Mouse (Mus musculus): ENCODE data around the gene Ldlrad3.

Gene Ldlrad3

DNA sequence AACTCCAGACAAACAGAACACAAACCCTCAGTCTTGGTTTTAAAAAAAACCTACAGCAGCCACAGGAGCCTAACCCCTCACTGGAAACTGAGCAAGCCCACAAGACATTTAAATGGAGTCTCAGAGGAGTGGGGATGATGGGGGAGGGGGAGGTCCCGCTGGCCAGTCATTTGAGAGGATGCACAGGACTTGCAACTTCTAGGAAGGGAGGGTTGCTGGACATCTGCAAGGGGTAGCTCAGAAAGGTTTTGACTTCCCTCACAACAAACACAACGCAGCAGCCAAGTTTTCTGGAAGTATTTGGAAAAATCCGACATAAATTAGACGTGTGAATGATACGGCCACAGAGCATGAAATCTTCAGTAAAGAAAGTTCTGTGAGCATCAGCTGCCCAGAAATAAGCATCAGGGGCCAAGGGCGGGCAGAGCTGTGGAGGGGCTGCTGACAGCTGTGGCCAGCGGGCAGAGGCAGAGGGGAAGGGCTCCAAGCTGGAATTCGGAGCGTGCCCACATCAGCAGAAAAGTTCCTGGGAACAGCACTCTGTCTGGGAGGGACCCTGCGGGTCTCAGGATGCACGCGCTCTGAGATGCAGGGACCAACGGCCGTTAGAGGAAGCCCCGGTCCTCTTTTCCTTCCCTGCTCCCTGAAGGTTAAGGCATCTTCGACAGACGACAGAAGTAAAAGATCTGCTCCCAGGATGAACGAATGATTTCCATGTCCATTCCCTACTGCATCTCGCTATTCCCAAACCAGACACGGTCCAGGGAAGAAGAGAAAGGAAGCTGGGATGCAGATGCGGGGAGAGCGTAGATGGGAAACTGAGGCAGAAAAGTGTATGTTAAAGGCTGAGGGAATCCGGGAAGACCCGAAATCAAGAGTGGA, 875 bp downstream of the Ldlrad3 start:
- no peak for DNase-seq (ENCODE audit: low spot score)

DNA sequence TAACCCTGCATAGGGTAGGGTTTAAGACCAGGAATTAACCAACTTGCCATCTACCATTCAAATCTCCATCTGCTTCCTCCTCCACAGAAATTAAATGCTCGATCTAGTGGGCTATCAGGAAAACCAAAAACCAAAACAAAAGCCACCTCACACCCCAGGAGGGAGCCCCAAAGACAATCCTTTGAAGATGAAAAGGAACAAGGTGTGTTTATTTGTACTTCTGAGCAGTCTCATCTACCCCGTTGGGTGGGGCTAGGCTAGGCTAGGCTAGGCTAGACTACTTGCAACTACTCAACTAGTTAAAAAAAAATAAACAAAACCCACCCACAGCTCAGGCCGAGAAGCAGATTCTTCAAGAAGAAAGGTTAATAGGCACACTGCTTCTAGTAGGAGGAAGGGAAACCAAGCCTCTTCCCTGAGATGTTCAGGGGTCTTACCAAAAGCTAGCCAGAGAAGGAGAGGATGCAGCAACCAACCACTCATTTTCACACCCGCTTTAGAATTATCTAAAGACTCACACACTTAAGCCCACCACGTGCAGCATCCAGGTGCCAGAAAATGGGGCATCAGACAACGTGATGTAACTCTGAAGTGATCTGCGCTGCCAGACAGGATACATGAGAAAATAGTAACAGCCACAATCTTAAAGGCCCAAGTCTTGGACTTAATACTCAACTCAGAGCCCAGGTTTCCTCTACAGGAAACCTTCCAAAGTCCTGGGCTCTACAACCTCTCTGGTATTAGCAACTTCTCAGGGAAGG, 2.3 kb downstream of the Ldlrad3 start:
- DNase-seq (ENCODE audit: low spot score) = no peak

DNA sequence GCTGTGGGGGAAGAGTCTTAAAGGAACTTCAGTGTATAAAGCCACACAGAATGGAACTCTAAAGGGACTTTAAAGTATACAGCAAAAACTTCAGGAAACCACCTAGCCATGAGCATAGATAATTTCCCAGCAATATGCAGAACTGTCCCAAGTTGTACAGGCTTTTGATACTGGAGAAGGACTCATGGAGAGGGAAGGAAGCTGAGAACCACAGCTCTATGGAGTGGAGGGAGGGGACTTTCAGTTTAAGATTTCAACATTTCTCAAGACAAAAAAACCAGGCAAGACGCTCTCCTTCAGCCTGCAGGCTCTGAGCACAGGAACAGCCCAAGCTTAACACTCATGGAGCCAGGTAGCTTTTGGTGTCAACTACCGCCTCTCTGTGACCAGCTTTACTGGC, 4.7 kb downstream of the Ldlrad3 start:
- DNase-seq (ENCODE audit: low spot score) = no peak

DNA sequence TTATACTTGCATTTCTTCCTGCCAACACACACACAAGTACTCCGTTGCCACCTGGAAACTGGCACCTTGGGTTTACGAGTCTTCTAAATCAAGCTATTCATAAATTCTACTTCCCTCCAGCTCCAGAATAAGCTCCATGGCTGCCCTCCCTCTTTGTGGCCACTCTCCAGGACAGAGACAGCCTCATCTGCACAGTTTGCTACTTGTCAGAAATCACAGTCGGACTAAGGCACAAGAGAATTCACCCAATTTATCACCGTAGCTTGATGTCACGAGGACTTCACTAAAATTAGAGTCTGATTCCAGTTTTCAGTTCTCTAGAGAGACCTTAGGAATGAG, 9.8 kb downstream of the Ldlrad3 start:
- no peak for DNase-seq (ENCODE audit: low spot score)

DNA sequence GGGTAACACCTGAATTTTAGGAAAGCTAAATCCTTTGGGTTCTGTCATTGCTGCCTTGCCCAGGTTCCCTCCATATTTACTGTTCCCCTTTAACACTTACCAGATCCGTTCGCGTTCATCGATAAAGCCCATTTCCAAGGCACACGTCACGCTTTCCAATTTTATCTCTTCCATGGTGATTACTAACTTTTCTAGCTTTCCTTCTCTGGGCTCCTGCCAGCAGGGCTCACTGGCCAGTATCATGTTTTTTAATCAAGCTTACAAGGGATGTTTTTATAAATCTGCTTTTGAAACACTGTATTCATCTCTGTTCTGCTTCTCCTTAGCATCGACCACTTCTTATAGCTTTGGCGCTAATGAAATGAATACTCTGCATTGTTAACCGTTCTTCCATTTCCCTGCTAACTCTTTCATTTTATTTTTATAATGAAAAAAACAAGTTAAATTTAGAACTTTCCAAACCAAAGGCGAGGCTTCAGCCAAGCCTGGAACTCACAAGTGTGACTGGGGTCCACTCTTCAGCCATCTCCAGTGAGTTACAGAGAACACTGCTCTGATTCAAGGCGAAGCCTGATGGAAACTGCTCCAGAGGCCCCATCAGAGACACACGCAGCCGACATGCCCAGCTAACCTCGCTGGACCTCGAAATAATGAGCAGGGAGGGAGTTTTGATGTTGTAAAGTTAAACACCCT, 10.3 kb downstream of the Ldlrad3 start:
- no peak for DNase-seq (ENCODE audit: low spot score)

DNA sequence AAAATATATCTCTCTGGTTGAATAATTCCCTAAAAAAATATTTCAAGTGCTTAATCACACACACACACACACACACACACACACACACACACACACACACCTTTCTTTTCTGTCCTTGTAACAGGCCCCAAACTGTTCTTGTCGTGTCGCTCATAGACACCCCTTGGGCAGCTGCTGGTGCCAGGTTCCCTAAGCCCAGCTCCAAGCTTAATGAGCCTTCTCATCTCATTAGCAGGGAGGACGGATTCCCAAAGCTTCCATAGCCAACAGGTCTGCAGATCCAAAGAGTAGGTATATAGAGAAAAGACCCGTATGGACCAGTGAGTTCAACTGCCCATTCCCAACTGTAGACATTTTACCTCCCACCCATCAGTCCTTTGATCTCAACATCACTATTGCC, 13.7 kb downstream of the Ldlrad3 start:
- DNase-seq (ENCODE audit: low spot score) = no peak

DNA sequence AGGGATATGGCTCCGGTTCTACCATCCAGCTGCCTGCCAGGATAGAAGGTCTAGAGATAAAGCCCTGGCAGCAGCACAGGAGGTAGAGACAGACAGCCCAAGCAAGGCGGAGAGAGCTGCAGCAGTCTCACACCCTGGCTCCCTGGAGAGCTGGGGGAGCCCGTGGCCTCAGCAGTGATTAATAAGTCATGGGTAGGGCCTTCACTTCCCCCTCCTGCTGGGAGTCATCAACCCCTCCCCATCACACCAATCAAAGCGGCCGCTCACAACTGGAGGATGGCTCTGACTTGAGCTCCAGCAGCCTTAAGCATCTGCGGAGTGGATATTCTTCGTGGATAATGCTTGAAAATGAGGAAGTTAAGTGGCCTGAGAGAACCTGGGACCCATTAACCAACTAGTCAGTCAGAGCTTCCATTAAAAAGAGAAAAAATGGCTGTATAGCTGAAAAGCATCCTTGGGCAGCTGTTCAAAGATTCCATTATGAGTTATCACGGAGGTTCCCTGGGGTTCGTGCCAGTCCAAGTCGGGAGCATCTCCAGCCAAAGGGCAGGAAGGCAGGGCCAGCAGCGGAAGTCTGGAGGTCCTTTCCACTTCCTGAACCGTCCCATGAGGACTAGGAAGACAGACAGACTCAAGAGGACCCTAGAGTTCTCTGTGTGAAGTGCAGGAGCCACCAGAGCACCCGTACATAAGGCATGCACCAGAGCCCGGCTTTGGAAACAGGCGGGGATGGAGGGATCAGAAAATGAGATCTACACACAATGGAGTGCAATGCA, 19.4 kb downstream of the Ldlrad3 start:
- no peak for DNase-seq (ENCODE audit: low spot score)

DNA sequence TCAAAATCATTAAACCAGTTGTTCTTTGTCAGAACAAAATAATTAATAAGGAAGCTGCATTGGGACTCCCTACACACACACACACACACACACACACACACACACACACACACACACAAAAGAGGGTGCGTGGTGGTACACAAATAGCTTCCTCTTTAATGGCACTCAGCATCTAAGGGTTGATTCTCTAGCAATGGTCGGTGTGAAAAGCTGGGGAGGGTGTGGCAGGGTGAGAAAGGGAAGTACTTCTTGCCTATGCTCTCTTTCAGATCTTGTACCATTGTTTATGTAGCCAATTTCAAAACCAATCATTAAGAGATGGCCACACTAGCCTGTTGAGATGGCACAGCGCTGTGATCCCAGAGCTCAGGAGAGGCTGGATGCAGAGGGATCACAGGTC, 23.1 kb downstream of the Ldlrad3 start:
- no peak for DNase-seq (ENCODE audit: low spot score)

DNA sequence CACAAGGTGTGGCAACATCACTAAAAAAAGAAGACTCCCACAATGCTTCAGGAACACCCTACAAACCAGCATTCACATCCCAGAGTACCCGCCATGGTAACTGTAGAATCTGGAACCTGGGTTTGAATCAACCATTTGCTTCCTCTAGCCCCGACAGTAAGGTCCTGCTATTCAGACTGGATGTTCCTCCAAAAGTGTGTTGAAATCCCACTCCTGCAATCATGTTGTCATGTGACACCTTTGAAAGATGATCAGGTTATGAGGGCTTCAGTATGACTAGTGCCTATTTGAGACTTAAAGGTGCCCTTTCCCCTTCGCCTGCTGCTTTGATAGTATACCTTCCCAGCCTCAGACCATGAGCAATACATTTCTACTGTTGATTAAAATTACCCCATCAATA, 28.6 kb downstream of the Ldlrad3 start:
- no peak for DNase-seq (ENCODE audit: low spot score)

DNA sequence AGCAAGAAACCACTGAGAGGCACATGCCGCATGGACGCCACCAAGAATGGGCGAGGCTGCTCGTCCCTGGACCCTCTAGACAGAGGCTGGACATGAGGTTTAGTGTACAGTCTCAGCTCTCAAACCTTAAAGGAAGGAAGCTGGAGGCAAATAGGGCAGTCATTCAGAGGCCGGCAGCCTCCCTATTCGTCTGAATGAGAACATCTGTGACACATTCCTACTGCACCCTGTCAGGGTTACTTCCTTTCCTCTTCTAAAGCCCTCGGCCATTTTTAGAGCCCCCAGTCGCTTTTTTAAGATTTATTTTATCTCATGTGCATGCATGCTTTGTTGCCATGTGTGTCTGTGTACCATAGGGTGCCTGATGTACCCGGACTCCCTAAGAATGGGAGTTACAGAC, 29.2 kb downstream of the Ldlrad3 start:
- no peak for DNase-seq (ENCODE audit: low spot score)

DNA sequence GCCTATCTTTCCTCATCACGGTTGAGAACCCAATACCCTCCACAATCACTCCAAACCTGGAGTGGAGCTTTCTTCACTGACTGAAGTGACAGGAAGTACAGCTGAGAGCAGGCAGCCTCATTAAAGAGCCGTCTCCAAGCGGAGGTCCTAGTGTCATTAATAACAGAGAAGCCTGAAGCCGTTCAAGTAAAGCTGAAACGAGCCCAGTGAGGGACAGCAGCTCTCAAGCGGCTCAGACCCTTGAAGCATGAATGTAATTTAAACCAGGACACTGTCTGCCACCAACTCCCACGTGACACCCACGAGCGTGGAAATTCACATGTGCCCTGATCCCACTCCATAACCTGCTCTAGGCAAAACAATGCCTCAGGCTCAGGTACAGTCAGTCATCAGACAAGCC, 29.7 kb downstream of the Ldlrad3 start:
- DNase-seq (ENCODE audit: low spot score) = no peak

DNA sequence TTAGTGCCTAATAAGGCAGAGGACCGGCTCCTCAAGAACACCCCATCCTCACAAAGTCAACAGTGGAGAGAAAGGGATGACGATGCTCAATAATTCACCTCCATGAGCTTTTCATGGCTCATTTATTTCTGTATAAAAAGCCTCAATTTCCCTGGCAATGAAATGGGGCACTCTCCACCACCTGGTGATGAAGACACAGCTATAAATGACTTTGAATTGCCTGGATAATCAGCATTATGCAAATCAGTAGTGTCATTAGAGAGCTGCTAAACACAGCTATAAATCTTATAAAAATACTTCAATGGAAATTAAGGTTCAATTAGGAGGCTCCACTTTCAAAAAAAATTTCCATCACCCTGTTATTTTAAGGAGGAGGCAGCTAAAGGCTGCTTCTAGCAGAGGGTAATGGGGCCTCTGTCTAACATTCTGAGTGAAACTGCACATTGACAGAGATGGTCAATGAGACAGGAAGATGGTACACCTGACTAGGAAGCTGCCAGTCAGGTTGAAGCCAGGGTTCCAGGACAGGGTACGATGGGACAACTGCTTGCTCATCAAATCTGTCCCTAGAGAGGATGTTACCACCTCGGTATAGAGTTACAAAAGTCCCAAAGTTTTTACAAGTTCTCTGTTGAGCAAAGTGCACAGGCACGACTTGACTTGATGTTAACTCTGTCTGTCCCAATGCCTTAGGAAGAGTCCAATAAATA, 30.7 kb downstream of the Ldlrad3 start:
- DNase-seq (ENCODE audit: low spot score) = no peak

DNA sequence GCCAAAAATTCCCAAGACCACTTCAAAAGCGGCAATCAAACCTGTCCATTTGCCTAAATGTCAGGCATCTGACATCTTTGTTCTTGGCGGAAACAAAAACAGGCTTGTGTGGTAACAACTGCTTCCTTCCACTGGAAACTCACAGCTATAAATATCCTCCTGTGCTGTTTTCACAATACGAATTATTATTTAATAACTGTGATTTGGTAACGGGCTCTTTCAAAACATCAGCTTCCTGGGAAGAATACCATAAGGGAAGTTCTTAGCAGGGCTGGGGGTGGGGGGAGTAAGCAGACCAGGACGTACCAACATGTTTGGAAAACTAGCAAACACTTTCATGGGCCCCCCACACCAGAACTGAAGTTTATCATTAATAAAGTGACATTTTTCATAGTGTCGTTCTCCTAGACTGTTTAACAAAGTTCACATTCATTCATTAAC, 31.4 kb downstream of the Ldlrad3 start:
- DNase-seq (ENCODE audit: low spot score) = no peak

DNA sequence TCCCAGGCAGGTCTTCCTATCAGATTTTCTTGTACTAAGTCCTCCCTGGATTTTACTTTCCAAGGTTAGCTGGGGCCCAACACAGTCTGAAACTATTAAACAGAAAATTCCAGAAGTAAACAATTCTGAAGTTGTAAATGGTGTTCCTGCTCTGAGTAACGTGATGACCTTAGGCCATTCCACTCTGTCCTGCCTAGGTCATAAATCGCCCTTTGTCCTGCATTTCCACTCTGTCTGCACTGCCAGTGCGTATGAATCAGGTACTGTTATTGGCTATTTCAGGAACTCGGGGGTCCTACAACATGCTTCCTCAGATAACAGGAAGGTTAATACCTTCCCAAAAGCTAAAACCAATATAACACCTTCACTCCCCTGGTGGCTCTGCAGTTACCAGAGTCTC, 31.9 kb downstream of the Ldlrad3 start:
- DNase-seq (ENCODE audit: low spot score) = no peak

DNA sequence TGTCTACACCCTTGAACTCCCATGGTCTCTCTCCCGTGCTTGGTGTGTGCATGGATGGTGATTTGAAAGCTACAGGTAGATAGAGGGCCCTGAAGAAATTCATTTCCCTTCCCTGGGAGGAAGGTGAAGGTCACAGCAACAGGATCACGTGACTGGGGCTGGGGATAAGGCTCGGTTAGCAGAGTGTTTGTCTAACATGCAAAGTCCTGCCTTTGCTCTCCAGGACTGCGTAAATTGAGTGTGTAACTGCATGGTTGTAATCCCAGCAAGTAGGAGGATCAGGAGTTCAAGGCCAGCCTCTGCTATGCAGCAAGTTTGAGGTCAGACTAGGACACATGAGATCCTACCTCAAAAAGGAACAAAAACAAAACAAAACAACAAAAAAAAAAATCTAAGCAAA, 32.7 kb downstream of the Ldlrad3 start:
- DNase-seq (ENCODE audit: low spot score) = no peak

DNA sequence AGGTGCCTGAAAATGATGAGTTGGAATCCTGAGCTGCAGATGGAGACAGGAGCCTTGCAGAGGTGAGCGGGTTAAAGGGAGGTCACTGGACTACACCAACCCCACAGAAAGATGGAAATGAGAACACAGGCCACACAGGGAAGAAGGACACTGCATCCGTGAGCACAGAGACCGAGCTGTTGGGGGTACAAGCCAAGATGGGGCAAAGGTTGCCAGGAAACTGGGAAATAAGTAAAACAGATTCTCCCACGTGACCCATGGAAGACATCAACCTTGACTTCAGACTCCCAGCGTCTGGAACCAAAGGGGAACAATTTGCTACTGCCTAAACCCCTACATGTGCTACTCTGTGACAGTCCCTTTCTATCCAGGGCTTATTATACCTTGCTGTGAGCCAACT, 33.3 kb downstream of the Ldlrad3 start:
- DNase-seq (ENCODE audit: low spot score) = no peak

DNA sequence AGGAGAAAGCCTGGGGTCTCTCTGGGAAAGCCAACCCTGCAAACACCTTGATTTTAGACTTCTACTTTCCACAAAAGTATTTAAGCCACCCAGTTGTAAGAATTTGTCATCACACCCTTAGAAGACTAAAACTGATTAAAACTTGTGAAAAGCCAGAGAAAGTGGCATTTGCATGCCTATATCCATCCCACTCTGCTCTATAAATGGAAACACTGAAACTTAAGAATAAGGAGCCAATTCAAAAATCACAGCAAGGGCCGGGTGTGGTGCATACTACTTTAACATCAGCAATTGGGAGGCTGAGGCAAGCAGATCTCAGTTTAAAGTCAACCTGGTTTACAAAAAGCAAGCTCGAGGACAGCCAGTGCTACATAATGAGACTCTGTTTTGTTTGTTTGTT, 37.1 kb downstream of the Ldlrad3 start:
- DNase-seq (ENCODE audit: low spot score) = no peak

DNA sequence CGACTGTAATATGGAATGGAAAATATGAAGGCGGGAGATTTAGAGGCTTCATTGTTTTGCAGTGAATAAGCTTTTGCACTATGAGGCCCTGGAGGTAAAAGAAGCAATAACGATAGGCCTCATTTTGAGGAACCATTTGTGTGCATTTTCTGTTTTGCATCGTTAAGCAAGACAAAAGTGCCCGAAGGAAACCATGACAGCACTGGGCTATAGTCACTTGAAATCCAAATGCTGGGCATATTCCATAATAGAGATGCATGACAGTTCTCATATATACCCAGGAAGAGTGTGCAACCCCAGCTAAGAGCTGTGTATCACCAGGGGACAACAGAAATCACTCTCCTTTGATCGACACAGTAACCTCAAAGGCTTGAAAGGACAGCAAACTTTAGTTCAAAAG, 38.1 kb downstream of the Ldlrad3 start:
- DNase-seq (ENCODE audit: low spot score) = no peak

DNA sequence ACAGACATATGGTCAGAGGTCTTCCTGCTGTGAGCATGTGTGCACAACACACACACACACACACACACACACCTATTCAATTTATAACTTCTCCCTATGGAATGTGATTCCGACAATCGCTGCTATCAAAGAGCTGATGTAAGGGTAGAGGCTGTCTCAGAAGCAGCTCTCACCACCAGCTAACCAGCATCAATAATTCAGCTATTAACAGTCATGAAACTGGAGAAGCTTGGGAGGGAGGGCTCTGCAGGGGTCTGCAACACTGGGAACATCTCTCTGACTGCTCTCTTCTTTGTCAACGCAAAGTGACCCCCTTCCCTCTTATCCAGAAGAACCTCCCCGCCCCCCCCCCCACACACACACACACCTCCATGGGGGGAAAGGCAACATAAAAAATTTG, 38.6 kb downstream of the Ldlrad3 start:
- no peak for DNase-seq (ENCODE audit: low spot score)

DNA sequence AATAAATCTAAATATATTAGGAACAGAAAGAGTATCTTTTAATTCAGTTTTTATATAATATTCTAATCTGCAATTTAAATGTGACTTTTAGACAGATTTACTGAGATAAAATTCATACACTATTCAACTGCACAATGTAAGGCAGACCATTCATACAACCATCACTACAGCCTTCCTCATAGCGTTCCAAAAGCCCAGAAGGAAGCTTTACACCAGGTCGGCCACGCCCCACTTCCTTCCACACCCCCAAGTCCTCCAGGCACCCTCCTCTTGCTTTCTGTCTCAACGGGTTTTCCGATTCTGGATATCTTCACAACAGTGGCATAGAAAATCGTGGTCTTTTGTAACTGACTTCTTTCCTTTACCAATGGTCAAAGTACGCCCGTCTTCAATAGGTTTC, 39.8 kb downstream of the Ldlrad3 start:
- no peak for DNase-seq (ENCODE audit: low spot score)

DNA sequence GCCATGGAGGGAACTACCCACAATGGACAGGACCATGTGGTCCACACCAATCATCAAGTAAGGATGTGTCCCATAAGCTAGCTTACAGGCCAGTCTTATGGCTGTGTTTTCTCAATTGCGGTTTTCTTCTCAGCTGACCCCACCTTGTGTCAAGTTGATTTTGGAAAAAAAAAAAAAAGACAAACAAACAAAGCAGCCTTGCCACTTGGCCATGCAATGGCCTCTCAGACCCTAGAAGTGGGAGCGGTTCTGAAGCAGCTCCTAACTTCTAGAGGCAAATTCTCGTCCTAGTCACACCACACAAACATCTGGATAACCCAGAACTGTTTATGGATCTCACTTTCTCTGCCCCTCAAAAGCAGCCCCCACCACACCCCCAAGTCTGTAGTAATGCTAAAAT, 41.1 kb downstream of the Ldlrad3 start:
- DNase-seq (ENCODE audit: low spot score) = no peak

DNA sequence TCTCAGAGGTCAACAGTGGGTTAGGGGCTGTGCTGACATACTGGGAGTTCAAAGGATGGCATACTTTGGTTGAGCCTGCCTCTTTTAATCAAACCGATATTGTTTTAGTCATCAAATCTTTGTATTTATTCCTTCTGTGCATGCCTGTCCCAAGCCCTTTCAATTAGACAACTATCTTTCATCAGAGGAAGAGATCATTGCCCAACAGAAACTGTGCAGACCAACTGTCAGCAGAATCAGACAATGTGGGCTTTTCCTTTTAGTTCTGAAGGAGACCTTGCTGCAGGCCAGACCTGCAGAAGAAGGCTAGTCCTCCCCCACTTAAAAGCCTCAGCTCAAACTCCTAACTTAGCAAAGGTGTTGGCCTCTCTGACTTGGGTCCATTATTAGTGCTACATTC, 41.9 kb downstream of the Ldlrad3 start:
- DNase-seq (ENCODE audit: low spot score) = no peak
